Mouse (Mus musculus) hindbrain, embryonic 10.5 days (tissue): ENCODE results near the gene Krtap12-1. TPM values are rescaled to one million over a fixed set of nuclear protein-coding genes. Genes with fewer than 3 reads are reported as not detected.
A peak's percentile ranks its signal among the peaks of the same experiment; 100 is the strongest.
"Not testable (repeated sequence)": the region's sequence is repeated elsewhere in the genome, so short reads cannot be mapped to it uniquely, and the experiment has no call there.

Source experiments
- DNase-seq: peaks from one replicate; pipeline ENCODE4 v3.0.0-alpha.2; 2017; ENCODE audit warnings: low spot score
- H3K27ac ChIP-seq: fragments of 300-500 bp; sonication (generic); 2 replicates; pipeline ENCODE4 v1.5.1; 2016; ENCODE audit warnings: mild to moderate bottlenecking, moderate library complexity
- H3K27me3 ChIP-seq: fragments of 300-500 bp; sonication (generic); 2 replicates; pipeline ENCODE4 v1.6.1; 2016; ENCODE audit warnings: mild to moderate bottlenecking; ENCODE audit not compliant: poor library complexity, insufficient read depth, severe bottlenecking
- H3K36me3 ChIP-seq: fragments of 300-500 bp; sonication (generic); 2 replicates; pipeline ENCODE4 v1.6.1; 2016; ENCODE audit warnings: mild to moderate bottlenecking, moderate library complexity
- H3K4me1 ChIP-seq: fragments of 300-500 bp; sonication (generic); replicated peaks from 2 replicates; pipeline ENCODE4 v1.6.1; 2016; ENCODE audit warnings: mild to moderate bottlenecking
- H3K4me3 ChIP-seq: fragments of 300-500 bp; sonication (generic); 2 replicates; pipeline ENCODE4 v1.5.1; 2016; ENCODE audit warnings: mild to moderate bottlenecking, moderate library complexity
- H3K9me3 ChIP-seq: fragments of 300-500 bp; sonication (generic); 2 replicates; pipeline ENCODE4 v1.6.1; 2016; ENCODE audit warnings: mild to moderate bottlenecking, moderate library complexity
- WGBS: fragments of 180-500 bp; shearing (Covaris S2); methylation state at CpG from one replicate; pipeline ENCODE4 v1.1.7; 2016; 5-methylcytosine and 5-hydroxymethylcytosine counted together
- polyA plus RNA-seq: library from polyadenylated mRNA; unstranded; fragments of >200 nt; fragmentation: Nextera tagmentation; extraction: Ambion mirVana; gene quantifications from 2 replicates; pipeline ENCODE4 v1.2.1, GENCODE M21; 2016

Krtap12-1 gene
- not detected in 2 replicates for polyA plus RNA-seq

- not testable (repeated sequence) for DNase-seq, H3K4me1 ChIP-seq, H3K36me3 ChIP-seq, H3K27me3 ChIP-seq, H3K4me3 ChIP-seq, H3K27ac ChIP-seq, H3K9me3 ChIP-seq
- WGBS = 82% methylated on average over 1 of the region's 1 CpGs
Observed at GRCm38 (mm10) chr10:77720299-77720698, at the start of gene Krtap12-1. TSS of gene Krtap12-1 (plus strand) at chr10:77720599.

- no peaks in the 10 kb centered on the region for H3K36me3 ChIP-seq
- H3K4me3 ChIP-seq = no peak overlapping the region
- peak overlapping the region; percentile 18; the same call in 1 of the 2 replicates for H3K27ac ChIP-seq
- H3K9me3 ChIP-seq = no peaks in the 10 kb centered on the region
- H3K4me1 ChIP-seq = peaks cover 13% of the 10 kb centered on the region
- peaks cover 10% of the 10 kb centered on the region for H3K27me3 ChIP-seq
- DNase-seq = no peak
- WGBS = 76% methylated on average over 4 of the region's 4 CpGs
Observed at GRCm38 (mm10) chr10:77670710-77671109, 49.7 kb upstream of the Krtap12-1 start.

DNA sequence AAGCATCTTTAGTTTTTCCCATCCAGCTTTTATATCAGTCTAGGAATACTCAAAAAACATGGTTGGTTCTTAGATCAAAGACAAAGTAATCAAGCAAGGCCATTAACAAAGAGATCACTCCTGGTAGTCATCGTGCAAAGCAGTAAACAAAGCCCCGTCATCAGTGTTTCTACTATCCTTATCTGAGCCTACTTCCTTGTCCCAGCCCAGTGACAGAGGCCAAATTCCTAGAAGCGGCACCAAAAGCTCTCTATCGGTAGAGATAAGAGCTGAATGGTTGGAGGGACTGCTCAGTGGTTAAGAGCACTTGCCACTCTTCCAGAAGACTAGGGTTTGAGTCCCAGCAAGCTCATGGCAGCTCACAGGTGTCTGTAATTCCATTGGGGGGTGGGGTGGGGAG, 48.9 kb upstream of the Krtap12-1 start:
- no peak overlapping the region for H3K27ac ChIP-seq
- H3K36me3 ChIP-seq = no peaks in the 10 kb centered on the region
- H3K4me3 ChIP-seq = no peak overlapping the region
- H3K27me3 ChIP-seq = peaks cover 18% of the 10 kb centered on the region
- no peaks in the 10 kb centered on the region for H3K9me3 ChIP-seq
- WGBS = 81% methylated on average over 4 of the region's 4 CpGs
- no peak for DNase-seq
- peaks cover 13% of the 10 kb centered on the region for H3K4me1 ChIP-seq

DNA sequence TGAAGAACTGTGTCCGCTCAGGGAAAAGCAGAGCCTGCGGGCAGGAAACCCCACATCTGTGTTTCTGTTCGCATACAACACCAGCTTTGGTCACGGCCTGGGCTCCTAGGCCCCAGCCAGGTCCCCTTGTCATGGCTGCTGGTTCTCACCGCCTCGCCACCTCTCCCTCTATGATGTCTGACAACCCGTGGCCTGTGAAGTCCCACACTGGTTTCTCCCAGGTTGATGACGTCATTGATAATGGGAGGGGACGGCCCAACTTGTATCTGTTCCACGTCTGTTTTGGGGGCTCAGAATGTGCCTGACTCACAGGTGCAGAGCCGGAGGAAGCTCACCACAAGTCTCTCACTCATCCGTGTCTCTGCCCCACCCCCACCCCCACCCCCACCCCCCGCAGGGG, 46.6 kb upstream of the Krtap12-1 start:
- DNase-seq = no peak
- 61% methylated on average over 13 of the region's 13 CpGs for WGBS
- peaks cover 26% of the 10 kb centered on the region for H3K4me1 ChIP-seq
- H3K9me3 ChIP-seq = no peaks in the 10 kb centered on the region
- no peaks in the 10 kb centered on the region for H3K36me3 ChIP-seq
- H3K27me3 ChIP-seq = peaks cover 41% of the 10 kb centered on the region
- H3K27ac ChIP-seq = no peak overlapping the region
- no peak overlapping the region for H3K4me3 ChIP-seq

DNA sequence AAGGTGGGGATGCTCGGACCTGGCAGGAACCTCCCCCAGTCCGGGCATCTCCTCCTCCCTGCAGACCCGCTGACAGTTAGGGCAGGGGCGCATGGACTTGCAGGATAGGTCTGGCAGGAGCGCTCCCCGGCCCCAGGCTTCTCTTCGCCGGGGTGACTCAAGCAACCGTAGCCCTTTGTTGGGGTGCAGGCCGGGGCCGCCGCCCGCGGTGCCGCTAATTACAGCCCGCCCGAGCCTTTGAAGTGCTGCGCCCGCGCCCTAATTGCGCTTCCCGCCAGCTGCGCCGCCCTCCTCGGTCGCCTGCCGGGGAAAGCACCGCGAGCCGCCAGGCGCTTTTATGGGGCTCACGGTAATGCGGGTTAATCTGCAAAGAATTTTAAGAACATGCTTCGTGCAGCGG, 42.8 kb upstream of the Krtap12-1 start:
- peak overlapping the region; percentile 49 for H3K4me3 ChIP-seq
- H3K27me3 ChIP-seq = peaks cover 54% of the 10 kb centered on the region
- peak; percentile 36 for DNase-seq
- WGBS = under 1% methylated on average over 35 of the region's 35 CpGs
- H3K27ac ChIP-seq = no peak overlapping the region
- H3K4me1 ChIP-seq = peaks cover 26% of the 10 kb centered on the region
- no peaks in the 10 kb centered on the region for H3K9me3 ChIP-seq
- H3K36me3 ChIP-seq = no peaks in the 10 kb centered on the region

DNA sequence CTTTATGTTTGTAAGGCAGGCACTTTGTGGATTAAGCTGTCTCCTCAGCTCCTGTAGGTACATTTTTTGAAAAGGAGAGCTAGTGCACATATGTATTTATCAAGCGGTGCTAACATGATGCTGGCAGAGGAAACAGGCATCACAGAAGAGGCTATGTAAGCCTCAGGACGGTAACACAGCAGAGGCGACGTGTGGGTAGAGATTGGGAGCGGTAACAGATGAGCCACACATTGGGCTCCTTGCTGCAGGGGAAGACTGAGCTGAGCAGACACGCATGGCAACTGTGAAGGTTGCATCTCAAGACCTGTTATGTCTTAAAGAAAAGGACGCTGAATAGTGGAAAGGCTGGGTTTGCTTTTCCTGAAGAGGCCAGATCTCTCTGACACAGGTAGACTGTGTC, 37.4 kb upstream of the Krtap12-1 start:
- H3K36me3 ChIP-seq = no peaks in the 10 kb centered on the region
- H3K27me3 ChIP-seq = peaks cover 73% of the 10 kb centered on the region
- peaks cover 30% of the 10 kb centered on the region for H3K4me1 ChIP-seq
- DNase-seq = no peak
- H3K27ac ChIP-seq = no peak overlapping the region
- no peak overlapping the region for H3K4me3 ChIP-seq
- WGBS = 77% methylated on average over 7 of the region's 7 CpGs
- H3K9me3 ChIP-seq = no peaks in the 10 kb centered on the region

DNA sequence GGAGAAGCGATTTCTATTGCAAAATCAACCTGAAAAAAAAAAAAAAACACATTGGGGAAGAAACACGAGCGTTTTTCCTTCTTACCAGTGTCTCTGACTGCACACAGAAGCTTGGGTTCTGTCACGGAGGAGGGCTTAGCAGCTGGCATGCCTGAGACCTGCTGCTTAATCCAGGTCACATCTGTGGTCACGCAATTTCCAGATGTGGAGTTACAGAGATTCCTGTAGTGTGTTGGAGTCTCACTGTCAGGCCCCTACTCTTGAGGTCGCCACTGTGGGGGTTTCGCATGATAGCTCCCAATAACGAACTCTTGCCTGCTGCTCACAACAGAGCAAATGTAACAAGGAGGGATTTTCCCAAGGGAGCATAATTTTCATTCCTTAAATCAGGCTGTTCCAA, 36.2 kb upstream of the Krtap12-1 start:
- WGBS = 40% methylated on average over 8 of the region's 8 CpGs
- Histone ChIP-seq H3K4me1 (peaks cover 31% of the 10 kb centered on the region), H3K36me3 (no peaks in the 10 kb centered on the region), H3K9me3 (no peaks in the 10 kb centered on the region), H3K4me3 (no peak overlapping the region), H3K27ac (no peak overlapping the region), H3K27me3 (peaks cover 73% of the 10 kb centered on the region)
- DNase-seq = no peak

- Histone ChIP-seq H3K4me1 (peaks cover 43% of the 10 kb centered on the region), H3K27ac (no peak within 1 kb of the TSS), H3K36me3 (no peaks in the 10 kb centered on the region), H3K9me3 (no peaks in the 10 kb centered on the region), H3K4me3 (no peak within 1 kb of the TSS), H3K27me3 (peaks cover 64% of the 10 kb centered on the region)
- DNase-seq = no peak
- WGBS = 6% methylated on average over 22 of the region's 22 CpGs
Observed at GRCm38 (mm10) chr10:77685895-77686664, 34.3 kb upstream of the Krtap12-1 start, which contains the start of gene Tspear. TSS of gene Tspear (plus strand) at chr10:77686569.

DNA sequence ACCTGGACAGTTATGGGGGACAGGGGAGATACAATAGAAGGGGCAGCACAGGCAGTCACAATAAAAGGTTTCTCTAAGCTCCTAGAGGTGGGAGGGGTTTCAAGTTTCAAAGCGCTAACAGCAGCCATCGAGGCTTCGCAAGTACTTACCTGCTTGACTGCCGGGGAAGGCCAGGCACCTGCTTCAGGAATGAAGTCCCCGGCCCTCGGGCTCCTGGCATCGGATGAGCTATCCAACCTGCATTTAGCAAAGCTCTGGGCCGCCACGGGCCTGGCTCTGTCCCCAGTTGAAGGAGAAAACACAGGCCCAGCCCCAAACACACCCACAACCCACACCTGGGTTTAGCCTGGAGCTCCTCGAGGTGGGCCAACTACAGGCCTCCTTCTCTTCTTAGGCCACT, 33.4 kb upstream of the Krtap12-1 start:
- H3K4me3 ChIP-seq = no peak overlapping the region
- no peaks in the 10 kb centered on the region for H3K36me3 ChIP-seq
- 26% methylated on average over 10 of the region's 10 CpGs for WGBS
- peaks cover 43% of the 10 kb centered on the region for H3K4me1 ChIP-seq
- peaks cover 64% of the 10 kb centered on the region for H3K27me3 ChIP-seq
- no peak for DNase-seq
- H3K27ac ChIP-seq = no peak overlapping the region
- H3K9me3 ChIP-seq = no peaks in the 10 kb centered on the region

DNA sequence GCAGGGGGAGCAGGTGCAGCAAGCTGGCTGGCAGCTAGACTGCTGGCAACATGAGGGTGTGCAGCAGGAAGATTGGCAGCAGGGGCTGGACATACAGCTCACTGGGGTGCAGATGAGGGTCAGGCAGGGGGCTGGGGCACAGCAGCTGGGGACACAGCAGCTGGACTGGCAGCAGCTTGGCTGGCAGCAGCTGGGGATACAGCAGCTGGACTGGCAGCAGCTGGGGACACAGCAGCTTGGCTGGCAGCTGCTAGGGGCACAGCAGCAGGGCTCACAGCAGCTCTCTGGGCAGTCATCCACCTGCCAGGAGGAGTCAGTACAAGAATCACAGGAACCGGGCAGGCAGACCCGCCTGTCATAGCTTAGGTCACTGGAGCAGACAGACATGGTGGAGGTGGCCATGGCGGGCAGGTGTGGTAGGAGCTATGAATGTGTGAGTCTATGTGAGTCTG, 30.0 kb upstream of the Krtap12-1 start, which contains the start of gene Gm19402:
Gene Gm19402 (minus strand): TSS at position 402 of the 452 bp plus-strand sequence.
- H3K4me1 ChIP-seq = peaks cover 38% of the 10 kb centered on the region
- DNase-seq, H3K9me3 ChIP-seq, H3K36me3 ChIP-seq, H3K4me3 ChIP-seq: not testable (repeated sequence)
- 0 out of 2 replicates have a peak within 1 kb of the TSS, but pooled peaks have one; percentile 4 for H3K27ac ChIP-seq
- H3K27me3 ChIP-seq = peaks cover 39% of the 10 kb centered on the region
- WGBS = 62% methylated on average over 3 of the region's 3 CpGs

DNA sequence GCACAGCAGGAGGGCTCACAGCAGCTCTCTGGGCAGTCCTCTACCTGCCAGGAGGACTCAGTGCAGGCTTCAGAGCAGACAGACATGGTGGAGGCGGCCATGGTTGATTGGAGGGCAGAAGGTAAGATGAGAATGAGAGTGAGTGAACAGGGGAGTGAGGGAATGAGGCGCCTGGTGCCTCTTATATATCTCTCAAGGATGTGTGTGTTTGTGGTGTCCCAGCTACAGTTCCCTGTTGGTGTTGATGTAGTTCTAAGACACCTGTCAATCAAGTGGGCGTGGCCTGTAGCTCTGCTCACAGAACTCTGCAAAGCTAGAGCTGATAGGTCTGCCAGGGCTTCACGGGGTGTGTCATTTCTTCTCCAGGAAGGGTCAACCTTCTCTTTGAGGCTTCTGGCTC, 23.3 kb upstream of the Krtap12-1 start, which contains the start of gene Gm9508:
Gene Gm9508 (minus strand): TSS at position 101 of the 400 bp plus-strand sequence.
- no peaks in the 10 kb centered on the region for H3K27me3 ChIP-seq
- H3K4me3 ChIP-seq = no peak within 1 kb of the TSS
- WGBS = 40% methylated on average over 4 of the region's 4 CpGs
- no peaks in the 10 kb centered on the region for H3K36me3 ChIP-seq
- H3K9me3 ChIP-seq = no peaks in the 10 kb centered on the region
- DNase-seq = no peak
- H3K27ac ChIP-seq = no peak within 1 kb of the TSS; the same call in 1 of the 2 replicates
- H3K4me1 ChIP-seq = peaks cover 23% of the 10 kb centered on the region

DNA sequence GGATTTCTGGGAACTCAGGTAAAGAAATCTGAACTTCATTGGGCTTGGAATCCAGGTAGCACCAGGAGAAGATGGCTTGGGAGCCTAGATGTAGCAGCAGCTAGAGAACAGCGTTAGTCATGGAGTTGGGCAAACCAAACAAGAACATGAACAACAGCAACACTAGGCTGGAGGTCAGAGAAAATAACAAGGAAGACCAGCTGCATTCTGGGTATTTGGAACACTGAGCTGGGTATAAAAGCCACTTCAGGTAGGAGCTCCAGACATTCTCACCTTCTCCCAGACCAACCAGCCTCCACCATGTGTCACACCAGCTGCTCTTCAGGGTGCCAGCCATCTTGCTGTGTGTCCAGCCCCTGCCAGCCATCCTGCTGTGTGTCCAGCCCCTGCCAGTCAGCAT, 14.1 kb upstream of the Krtap12-1 start, which contains the start of gene Gm10272:
Gene Gm10272 (plus strand): TSS at position 301 of the 400 bp plus-strand sequence.
- no peaks in the 10 kb centered on the region for H3K27me3 ChIP-seq
- H3K27ac ChIP-seq = no peak within 1 kb of the TSS
- H3K9me3 ChIP-seq = peaks cover 36% of the 10 kb centered on the region
- no peak for DNase-seq
- no peaks in the 10 kb centered on the region for H3K4me1 ChIP-seq
- no peak within 1 kb of the TSS for H3K4me3 ChIP-seq
- 84% methylated on average over 1 of the region's 1 CpGs for WGBS
- H3K36me3 ChIP-seq = no peaks in the 10 kb centered on the region

DNA sequence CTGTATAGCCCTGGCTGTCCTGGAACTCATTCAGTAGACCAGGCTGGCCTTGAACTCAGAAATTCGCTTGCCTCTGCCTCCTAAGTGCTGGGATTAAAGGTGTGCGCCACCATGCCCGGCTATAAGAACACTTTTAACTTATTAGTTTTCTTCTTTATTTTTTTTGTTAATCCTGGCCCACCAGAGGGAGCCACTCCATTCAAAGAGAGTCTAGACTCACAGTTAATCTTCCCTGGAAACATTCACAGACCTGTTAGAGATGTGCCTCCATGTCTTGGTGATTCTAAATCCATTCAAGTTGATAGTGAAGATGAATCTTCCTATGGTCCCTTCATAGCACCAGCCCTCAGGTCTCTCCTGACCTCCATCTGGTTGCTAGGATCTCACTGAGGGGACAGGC, 10.6 kb upstream of the Krtap12-1 start:
- 84% methylated on average over 3 of the region's 3 CpGs for WGBS
- H3K4me1 ChIP-seq = no peaks in the 10 kb centered on the region
- H3K9me3 ChIP-seq = peaks cover 27% of the 10 kb centered on the region; the same call in 1 of the 2 replicates
- H3K4me3 ChIP-seq = no peak overlapping the region
- H3K36me3 ChIP-seq = no peaks in the 10 kb centered on the region
- H3K27me3 ChIP-seq = no peaks in the 10 kb centered on the region
- no peak overlapping the region for H3K27ac ChIP-seq
- no peak for DNase-seq
